Mouse (Mus musculus) olfactory bulb, adult 2 months (tissue): Measurements from ENCODE around the gene Zfp14.

ENCODE experiments used
- CTCF ChIP-seq: fragments of 200-500 bp; IDR thresholded peaks from 2 replicates; pipeline ENCODE4 v1.5.1; 2012; ENCODE audit warnings: low read depth, mild to moderate bottlenecking, low read length, moderate library complexity; ENCODE audit not compliant: insufficient read depth
- POLR2A ChIP-seq: fragments of 200-500 bp; IDR thresholded peaks from 2 replicates; pipeline ENCODE4 v1.6.1; 2012; ENCODE audit warnings: mild to moderate bottlenecking, low read depth, low read length, moderate library complexity; ENCODE audit not compliant: insufficient read depth

- no peak for TF ChIP-seq CTCF
- TF ChIP-seq POLR2A, result no peak
Observed at GRCm38 (mm10) chr7:30012956-30013363, 38.2 kb downstream of the Zfp14 start.
